Mouse (Mus musculus) heart, adult 2 months (tissue): Measurements from ENCODE around the gene Mrc2.

Source experiments
- CTCF ChIP-seq: fragments of 200-600 bp; IDR thresholded peaks from 2 replicates; pipeline ENCODE4 v1.8.1; 2022; ENCODE audit warnings: antibody characterized with exemption, mild to moderate bottlenecking, moderate library complexity
- EP300 ChIP-seq: fragments of 200-500 bp; IDR thresholded peaks from 2 replicates; pipeline ENCODE4 v1.6.1; 2011; ENCODE audit warnings: low read depth, low read length, control low read depth; ENCODE audit not compliant: insufficient read depth
- POLR2A ChIP-seq: fragments of 200-500 bp; IDR thresholded peaks from 2 replicates; pipeline ENCODE4 v1.6.1; 2011; ENCODE audit warnings: mild to moderate bottlenecking, low read depth, low read length, control low read depth; ENCODE audit not compliant: insufficient read depth

- TF ChIP-seq CTCF = no peak
- no peak for TF ChIP-seq POLR2A
- TF ChIP-seq EP300 = no peak
Observed at GRCm38 (mm10) chr11:105315296-105315695, 22.9 kb downstream of the Mrc2 start.
